Mouse (Mus musculus): Measurements from ENCODE around the gene Dnah11.
A peak's percentile ranks its signal among the peaks of the same experiment; 100 is the strongest.

Gene Dnah11

DNA sequence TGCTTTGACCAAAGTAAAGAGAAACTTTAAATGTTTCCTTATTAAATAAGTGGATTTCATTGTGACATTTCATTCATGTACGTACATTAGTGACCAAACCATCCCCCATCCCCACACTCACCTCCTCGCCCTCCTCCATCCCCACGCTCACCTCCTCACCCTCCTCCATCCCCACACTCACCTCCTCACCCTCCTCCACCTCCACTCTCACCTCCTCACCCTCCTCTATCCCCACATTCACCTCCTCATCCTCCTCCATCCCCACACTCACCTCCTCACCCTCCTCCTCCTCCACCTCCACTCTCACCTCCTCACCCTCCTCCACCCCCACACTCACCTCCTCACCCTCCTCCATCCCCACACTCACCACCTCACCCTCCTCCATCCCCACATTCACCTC, 337.6 kb downstream of the Dnah11 start:
- no peak for DNase-seq (ENCODE audit: low read depth)

DNA sequence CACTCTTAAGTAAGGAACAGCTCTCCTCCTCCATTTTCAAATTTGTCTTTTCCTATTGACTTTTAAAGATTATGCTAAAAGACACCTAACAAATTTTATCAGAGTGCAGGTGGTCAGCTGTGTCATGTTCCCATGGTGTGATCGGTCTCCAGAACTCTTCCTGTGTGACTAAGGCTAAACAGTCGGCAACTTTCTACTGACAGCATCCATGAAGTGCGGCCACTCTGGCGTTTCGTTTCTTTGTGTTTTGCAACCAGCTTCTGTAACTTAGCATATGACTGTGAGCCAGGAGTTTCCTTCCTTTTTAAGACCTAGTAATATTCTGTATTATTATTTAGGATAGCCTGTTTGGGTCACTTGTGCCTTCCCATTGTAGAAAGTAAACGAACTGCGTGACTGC, 338.0 kb downstream of the Dnah11 start:
- no peak for DNase-seq (ENCODE audit: low read depth)

DNA sequence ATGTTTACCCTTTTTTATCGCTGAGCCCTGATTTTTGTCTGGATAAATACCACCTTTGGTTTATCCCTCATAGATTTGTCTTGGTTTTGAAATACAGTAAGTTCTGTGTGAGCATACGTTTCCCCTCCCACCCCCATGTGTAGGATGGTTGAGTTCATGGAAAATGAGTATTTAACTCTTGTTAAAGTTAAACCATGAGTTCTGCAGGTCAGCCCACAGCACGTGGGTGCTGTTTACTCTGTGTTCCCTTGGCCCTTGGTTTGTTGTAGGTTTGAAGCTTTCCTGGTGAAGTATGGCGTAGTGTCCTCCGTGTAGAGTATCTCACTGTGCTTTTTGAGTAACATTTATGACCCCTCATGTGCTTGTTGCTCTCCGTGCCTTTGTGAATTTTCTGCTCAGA, 341.0 kb downstream of the Dnah11 start:
- DNase-seq (ENCODE audit: low read depth): no peak

DNA sequence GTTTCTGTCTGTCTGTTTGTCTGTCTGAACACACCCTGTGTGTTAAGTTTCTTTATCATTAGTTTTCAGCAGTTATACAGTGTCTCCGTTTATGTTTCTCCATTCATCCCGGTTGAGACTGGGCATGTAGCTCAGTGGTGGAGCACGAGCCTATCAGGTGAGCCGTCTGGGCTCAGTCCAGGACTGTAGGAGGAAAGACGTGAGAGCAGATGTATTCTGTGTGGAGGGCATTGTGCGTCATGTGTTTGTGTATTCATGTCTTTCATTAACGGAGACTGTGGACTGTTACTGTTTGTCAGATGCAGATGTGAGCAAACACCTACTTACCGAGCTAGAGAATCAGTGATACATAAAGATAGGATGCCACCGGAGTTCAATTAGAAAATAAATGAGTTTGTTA, 341.8 kb downstream of the Dnah11 start:
- DNase-seq (ENCODE audit: low read depth): no peak

DNA sequence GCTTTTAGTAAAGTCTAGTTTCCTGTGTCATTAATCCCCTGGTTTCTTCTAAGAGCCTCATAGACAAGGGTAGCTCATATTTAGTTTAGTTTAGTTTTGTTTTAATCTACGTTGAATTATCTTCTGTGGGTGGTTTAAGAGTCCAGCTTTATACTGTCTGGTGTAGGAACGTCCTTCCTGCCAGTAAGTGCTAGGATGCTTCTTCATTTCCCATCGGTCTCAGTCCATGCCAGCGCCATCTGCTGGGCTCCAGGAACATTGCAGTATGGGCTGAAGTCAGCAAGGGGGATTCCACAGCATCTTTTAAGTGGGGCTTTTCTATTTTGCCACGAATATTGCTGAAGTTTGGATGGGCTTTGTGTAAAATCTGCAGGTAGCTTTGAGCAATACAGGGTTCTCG, 345.5 kb downstream of the Dnah11 start:
- peak; percentile 78 for DNase-seq (ENCODE audit: low read depth)

DNA sequence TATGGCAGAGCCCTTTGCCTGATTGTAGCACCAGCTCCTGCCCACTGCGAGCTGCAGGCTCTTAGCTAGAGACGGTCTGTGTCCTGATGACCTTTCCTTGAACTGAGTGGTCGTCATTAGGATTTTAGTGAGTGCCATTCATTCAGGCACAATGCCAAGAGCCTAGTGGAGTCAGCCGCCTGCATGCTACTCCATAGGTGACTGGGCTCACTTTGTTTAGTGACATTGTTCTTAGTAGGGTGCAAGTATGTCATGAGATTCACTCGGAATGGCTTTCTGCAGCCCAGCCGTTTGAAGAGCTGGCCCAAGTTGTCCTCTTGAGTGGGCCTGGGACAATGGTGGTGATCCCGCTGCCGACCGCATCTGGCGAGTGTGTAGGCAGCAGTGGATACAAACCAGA, 348.4 kb downstream of the Dnah11 start:
- no peak for DNase-seq (ENCODE audit: low read depth)

DNA sequence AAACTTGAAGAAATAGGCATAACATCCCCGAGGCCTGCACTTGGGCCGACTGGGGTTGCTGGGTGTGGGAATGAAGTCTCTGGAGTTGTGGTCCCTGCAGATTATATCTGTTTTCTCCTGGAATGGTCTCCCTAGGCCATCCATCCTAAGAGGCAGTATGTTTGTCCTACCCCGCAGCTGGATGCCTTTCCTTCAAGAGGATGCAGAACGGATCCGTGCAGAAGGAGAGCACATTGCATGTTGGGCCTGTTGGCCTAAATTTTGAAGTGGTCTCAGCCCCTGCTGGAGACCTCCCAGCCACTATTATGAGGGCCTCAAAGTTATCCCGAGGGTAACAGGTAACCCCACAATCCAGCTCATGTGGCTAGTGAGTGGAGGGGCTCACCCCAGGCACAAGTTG, 350.2 kb downstream of the Dnah11 start:
- DNase-seq (ENCODE audit: low read depth): no peak

DNA sequence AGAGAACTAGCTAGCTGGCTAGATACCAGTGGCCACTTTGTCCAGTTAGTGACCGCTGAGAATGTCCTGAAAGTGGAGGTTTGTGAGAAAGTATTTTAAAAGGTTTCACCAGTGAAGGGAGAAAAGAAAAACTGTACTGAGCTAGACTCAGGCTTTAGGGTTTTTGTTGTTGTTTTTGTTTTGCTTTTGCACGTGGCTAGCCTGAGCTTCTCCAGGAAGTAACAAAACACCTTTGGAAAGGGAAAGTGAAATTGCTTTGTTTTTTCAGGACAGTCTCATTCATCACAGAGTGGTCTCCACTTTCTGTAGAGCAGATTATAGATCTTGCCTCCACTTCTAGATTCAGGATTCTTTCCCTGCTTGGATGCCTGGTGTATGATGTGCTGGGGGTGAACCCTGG, 353.9 kb downstream of the Dnah11 start:
- DNase-seq (ENCODE audit: low read depth): peak; percentile 58

DNA sequence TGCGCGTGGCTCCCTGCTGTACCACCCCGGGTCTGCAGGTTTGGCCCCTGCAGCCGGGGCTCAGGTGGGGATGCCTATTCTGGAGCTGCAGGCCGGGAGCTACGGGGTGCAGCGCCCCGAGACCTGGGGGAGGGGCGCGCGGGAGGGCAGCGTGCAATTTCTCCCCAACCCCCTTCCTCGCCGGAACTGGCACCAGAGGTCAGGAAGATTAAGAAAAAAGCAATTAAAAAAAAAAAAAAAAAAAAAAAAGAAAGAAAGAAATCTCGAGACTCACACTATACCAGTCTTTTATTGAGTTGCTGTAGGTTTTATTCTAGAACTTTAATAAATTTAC, 354.8 kb downstream of the Dnah11 start:
- no peak for DNase-seq (ENCODE audit: low read depth)

DNA sequence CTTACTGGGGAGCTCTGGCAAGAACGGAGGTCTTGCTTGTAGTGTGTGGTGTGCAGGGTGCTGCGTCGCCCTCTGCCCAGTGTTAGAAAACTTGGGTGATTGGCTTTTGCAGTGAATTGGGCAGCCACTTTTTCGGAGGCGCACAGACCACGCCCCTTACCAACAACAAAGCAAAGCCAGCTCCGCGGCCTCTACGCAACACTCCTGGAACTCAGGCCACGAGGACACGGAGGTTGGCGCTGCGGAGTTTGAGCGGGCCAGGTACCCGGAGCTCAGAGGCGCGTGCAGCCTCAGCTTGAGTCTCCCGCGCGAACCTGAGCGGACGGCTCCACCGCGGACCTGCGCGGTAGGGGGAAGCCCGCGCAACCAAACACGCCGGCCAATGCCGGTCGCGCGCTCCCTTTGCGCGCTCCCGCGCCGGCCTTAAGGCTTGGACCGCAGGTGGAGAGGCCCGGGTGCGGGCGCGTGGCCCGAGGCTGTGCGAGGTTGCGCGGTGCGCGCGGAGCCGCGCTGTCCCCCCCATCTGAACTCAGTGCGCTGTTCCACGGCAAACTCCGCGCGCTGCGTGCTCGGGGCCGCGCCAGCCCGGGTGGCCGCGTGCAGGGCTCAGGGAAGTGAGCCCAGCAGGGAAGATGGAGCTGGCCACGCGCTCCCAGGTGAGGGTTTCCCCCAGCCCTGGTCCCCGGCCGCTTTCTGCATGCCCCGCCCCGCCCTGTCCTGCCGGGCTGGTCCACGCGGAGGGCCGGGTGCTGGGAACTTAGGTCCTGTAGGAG, 355.4 kb downstream of the Dnah11 start:
- peak; percentile 83 for DNase-seq (ENCODE audit: low read depth)

DNA sequence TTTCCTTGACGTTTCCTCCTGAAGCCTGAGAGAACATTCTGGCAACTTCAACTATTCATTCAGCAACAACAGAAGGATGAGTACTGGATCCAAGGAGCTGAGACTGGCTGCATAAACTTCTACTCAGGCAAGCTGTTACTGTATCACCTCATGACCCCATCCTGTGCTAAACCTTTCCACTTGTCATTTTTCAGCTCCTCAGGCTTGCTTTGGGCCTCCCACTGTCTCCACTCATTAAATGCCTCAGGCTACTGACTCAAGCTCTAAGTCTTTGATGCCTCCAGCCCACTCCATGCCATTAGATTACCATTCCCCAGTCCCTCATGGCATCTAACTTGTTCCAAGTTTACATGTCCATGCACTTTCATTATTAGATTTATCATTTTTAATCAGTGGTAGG, 356.2 kb downstream of the Dnah11 start:
- peak; percentile 23 for DNase-seq (ENCODE audit: low read depth)

DNA sequence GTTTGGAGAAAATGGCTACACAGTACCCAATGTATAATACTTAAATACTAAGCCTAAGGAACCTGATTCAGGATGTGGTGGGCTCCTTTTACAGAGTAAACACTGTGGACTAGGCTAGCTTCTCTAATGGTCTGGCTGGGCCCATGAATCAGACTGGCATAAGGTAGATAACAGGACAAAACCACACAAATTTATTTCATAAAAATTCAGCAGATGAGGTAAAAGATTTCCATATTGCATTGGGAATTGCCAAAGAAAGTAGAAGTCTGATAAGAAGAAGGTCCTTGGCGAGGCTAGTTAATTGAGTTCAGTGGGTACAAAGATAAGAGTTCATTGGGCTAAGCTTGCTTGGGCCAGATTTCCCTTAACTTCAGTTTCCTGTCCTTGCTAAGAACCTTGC, 358.1 kb downstream of the Dnah11 start:
- no peak for DNase-seq (ENCODE audit: low read depth)

DNA sequence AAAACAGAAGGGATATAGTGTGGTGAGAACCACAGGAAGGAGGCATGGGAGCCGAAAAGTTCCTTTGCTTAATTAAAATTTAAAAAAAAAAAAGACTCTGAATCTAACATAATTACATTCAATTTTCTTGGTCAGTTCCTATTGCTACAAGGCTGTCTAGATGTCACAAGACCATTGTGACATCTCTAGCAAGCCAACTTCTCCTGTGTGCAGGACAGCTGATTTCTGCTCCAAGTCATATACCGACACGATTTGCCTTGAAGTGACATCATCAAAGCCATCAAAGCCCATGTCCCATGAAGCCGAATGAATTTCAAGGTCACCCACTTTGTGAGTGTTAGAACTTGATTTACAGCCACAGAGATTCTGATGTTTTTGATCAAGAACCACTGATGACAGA, 361.5 kb downstream of the Dnah11 start:
- DNase-seq (ENCODE audit: low read depth): no peak

DNA sequence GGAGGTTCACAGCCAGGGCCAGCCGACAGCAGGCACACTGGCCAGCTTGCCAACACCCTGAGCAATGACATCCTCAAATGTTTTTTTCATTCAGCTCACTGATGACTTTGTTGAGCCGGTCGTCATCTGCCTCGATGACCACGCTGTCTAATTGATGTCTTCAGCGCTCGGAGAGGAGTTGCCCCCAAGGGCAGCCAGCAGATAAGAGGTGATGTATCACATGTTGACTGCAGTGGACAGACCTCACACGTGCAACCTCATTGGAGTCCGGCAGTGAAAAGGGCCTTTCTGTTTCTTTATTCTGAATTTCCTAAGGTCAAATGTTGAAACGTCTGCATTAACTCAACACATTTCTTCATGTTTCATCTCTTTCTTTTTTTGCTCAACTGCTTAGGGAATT, 363.5 kb downstream of the Dnah11 start:
- no peak for DNase-seq (ENCODE audit: low read depth)

DNA sequence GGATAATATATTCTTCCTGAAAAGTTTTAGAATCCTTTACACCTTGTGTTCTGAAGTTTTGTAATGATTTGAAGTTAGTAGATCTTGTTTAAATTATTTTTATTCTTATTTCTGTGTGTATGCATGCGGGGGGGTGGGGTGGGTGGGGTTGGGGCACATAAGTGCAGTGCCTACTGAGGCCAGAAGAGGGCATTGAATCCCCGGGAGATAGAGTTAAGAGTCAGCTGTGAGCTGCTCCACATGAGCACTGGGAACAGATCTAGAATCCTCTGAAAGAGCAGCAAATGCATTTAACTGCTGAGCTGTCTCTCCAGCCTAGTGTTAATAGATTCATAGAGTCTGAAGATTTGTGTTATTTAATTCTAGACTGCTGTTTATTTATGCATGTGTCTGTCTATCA, 364.2 kb downstream of the Dnah11 start:
- DNase-seq (ENCODE audit: low read depth): peak; percentile 13

DNA sequence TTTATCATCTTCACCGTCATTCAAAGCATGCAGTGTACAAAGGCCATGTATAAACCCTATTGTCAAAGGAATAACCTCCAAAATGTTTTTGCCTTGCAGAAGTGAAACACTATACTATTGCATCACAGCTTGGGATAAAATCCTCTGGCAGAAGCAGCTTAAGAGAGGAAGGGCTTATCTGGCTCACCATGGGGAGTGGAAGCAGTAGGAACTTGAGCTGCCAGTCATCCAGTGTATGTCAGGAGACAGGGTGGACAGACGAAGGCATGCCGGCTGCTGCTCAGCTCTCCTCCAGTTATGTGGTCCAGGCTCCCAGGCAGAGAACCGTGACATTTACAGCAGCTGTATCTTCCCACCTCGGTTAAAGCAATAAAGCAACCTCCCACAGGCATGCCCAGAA, 366.7 kb downstream of the Dnah11 start:
- no peak for DNase-seq (ENCODE audit: low read depth)

DNA sequence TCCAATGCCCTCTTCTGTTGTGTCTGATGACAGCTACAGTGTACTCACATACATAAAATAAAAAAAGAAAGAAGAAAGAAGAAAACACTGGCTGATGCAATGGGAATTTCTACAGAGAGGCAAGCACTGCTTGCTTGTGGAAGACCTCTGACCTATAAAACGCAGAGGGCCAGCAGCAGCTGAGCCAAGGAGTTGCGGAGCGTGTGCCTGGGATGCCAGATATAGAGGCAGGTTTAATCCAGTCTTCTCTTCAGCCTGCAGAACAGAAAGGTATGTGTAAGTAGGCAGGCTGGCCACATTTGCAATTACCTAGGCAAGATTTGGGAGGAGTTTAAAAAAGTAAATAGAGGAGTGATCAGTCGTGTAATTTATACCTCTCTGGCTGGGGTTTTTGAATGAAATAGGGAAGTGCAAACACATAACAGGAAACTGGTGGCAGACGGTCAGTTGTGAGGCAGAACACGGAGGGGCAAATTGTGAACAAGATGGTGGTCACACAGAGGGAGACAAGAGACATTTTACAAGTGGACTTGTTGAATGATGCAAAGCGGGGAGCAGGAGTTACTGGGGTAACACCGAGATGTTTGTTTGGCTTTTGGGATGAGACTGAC, 367.4 kb downstream of the Dnah11 start:
- no peak for DNase-seq (ENCODE audit: low read depth)

DNA sequence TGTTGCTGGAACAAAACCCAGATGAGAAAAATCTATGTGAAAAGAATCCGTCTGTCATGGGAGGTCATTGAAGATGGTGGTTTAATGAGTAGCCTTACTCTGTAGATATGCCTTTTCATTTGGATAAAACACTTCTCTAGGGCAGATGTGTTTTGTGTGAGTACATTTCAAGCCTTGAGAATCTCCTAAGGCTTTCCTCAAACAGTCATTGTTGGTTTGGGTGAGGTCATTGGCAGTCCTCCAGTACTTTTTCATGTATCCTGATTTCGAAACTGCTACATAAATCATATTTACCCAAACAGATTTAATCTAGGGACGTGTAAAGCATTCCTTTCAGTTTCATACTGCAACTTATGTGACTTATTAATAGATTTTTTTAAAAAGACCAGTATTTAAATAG, 370.5 kb downstream of the Dnah11 start:
- no peak for DNase-seq (ENCODE audit: low read depth)
